Mouse (Mus musculus): ENCODE data around the gene Sepsecs. TPM values are rescaled to one million over a fixed set of nuclear protein-coding genes. Genes with fewer than 3 reads are reported as not detected.

Sepsecs gene
- total RNA-seq (2015; ENCODE audit: low replicate concordance) (8.3 and 15.5 TPM in 2 replicates), total RNA-seq (2017; ENCODE audit: low replicate concordance) (10.1 and 27.7 TPM in 2 replicates)

GRCm38 (mm10) chr5:52669426-52670191, at the start of gene Sepsecs:
Gene Sepsecs (minus strand): TSS chr5:52669708.
- ATAC-seq (replicated peaks; ENCODE audit: low FRiP score, poor library complexity, severe bottlenecking), result peak; percentile 96

DNA sequence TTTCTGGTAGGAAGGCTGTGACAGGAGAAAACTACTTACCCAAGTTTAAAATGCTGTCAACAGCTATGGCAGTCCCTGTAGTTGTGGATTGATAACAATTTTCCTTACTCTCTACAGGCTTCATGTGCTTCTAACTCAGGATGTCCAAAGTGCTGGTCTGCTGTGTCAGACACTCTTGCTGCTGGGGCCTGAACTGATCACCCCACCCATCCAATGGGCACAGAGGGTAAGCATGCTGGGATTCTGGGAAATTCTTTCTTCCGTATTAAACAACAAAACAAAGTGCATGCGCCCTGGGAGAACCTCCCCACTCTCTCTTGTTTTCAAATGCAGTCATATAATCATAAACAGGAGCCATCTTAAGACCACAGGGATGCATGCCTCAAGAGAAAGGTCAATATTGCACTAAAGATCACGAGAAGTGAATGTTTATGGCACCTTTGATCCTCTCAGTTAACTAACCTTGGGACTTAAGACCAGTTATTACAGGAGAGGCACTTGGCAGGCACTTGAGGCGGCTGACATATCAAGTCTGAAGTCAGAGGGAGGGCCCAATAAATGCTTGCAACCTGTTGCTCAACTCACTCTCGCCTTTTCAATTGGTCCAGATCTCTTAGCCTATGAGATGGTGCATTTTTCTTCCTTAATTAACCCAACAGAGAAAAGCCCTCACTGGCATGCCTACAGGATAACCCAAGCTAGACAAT, 47.4 kb upstream of the Sepsecs start:
- ATAC-seq (replicated peaks; ENCODE audit: low FRiP score, poor library complexity, severe bottlenecking), result no peak

- peak; percentile 100 for ATAC-seq (replicated peaks; ENCODE audit: low FRiP score, poor library complexity, severe bottlenecking)
Observed at GRCm38 (mm10) chr5:52712704-52713103, 43.2 kb upstream of the Sepsecs start.

GRCm38 (mm10) chr5:52704562-52704961, 35.1 kb upstream of the Sepsecs start:
- ATAC-seq (replicated peaks; ENCODE audit: low FRiP score, poor library complexity, severe bottlenecking), result peak; percentile 52; the same call in 1 of the 2 replicates

DNA sequence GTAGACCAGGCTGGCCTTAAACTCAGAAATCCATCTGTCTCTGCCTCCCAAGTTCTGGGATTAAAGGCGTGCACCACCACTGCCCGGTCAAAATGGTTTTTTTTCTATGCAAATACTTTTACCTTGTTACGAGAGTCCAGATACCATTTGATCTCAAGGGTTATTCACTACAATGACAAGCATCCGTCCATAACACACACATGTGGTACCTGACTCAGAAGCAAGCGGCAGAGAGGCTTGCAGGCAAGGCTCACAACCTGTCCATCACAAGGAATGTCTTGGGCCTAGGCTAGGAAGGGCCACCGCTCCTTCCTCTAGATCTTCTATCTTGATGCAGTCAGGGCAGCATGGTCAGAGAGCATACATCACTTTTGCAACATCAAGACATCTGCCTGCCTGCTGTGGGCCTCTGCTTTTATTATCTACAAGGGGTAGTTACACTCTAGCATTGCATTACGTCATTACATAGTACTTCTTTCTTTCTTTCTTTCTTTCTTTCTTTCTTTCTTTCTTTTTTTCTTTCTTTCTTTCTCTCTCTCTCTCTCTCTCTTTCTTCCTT, 28.5 kb upstream of the Sepsecs start:
- peak; percentile 79 for ATAC-seq (replicated peaks; ENCODE audit: low FRiP score, poor library complexity, severe bottlenecking)

DNA sequence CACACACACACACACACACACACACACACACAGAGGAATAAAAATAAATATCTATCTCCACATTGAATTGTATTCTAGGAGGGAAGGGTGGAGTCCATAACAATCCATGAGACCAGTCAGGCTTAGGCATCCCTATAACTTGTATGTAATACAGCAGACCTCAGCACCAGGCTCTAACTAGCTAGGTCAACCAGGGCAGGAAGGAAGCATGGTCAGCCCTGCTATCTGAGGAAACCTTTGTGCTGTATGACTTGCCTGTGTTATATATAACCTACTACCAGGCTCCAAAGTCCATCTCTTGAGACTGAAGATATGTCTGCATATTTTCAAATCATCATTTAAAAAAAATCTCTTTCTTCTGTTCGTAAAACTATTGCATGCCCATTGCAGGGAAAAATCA, 27.8 kb upstream of the Sepsecs start:
- ATAC-seq (replicated peaks; ENCODE audit: low FRiP score, poor library complexity, severe bottlenecking), result no peak

DNA sequence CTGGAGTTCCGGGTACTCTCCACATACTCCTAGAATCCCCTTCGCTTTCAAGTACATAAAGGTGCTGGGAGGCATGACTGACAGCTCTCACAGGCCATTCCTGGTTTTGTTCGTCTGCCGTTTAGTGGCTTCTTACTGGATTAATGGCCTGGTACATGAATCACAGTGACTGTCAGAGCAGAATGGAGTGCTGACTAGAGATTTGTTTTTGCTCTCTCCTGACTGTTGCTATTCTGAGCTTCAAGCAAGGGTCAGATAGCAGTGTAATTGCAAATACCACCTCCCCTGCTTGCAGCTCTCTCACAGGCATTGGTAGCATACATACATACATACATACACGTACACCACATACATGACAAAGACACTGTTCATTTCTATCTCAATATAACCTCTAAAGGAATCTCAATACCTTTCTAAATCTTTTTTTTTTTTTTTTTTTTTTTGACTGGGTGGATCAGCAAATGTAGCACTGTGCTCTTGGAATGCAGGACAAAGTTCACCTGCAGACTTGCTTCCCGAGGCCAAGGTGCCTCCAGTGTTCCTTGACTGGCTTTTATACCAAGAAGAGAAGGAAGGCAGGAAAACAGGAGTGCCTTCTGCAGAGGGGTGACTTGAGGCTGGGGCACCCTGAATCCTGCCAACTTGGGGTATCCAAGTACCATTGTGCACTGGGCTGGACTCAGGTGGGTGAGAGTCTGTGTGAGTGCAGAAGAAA, 18.4 kb upstream of the Sepsecs start:
- no peak for ATAC-seq (replicated peaks; ENCODE audit: low FRiP score, poor library complexity, severe bottlenecking)

DNA sequence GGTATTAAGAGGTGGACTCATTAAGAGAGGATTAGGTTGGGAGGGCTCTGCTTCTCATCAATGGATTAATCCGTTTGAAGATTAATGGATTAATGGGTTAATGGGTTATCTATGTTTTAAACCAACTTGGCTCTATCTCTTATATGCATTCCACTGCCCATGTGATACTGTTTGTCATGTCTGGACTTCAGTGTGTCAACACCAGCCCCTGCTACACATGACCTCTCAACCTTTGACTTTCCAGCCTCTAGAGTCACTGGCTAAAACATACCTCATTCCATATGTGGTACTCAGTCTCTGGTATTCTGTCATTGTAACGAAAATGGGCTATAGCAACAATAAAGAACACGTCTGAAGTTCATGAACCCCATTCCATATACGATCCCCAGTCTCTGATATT, 11.6 kb upstream of the Sepsecs start:
- ATAC-seq (replicated peaks; ENCODE audit: low FRiP score, poor library complexity, severe bottlenecking), result no peak

GRCm38 (mm10) chr5:52680191-52680590, 10.7 kb upstream of the Sepsecs start:
- ATAC-seq (replicated peaks; ENCODE audit: low FRiP score, poor library complexity, severe bottlenecking), result no peak

GRCm38 (mm10) chr5:52678498-52679070, 9.1 kb upstream of the Sepsecs start:
- ATAC-seq (replicated peaks; ENCODE audit: low FRiP score, poor library complexity, severe bottlenecking), result no peak

DNA sequence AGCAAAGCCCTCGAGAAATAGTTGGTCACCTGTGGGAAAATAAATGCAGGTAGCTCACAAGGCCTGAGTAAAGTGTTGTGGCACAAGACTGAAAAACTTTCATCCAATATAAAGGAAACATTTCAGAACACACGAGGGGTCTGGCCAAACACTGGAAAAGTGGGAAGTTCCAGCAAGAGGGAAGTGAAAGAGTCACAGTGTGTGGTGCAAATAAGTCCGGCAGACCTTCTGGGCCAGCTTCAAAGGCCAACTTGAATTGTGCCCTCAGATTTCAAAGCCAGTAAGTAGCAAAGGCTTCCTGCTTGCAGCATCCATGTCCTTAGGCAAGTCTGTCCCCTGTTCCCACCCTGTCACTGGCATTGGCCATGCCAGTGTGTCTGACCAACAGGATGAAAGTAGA, 7.6 kb upstream of the Sepsecs start:
- ATAC-seq (replicated peaks; ENCODE audit: low FRiP score, poor library complexity, severe bottlenecking), result no peak

- no peak for ATAC-seq (replicated peaks; ENCODE audit: low FRiP score, poor library complexity, severe bottlenecking)
Observed at GRCm38 (mm10) chr5:52674384-52675069, 5.0 kb upstream of the Sepsecs start.

DNA sequence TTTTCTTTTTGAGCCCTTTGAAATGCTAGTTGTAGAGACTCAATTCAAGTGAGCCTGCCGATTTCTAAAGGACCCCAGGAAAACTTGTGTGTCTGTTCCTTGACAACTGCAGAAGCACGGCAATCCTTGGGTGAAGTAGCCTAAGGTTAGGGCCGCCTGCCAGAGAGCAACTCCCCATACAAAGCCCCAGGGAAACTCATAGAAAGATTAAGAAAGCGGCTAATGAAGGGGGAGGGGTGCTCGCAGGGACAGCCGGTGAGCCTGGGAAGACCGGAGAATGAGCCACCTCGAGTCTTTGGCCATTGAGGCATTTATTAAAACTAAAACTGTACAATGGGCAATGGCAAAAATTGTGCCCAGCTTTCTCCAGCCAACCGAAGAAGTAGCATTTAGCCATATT, 3.8 kb upstream of the Sepsecs start:
- ATAC-seq (replicated peaks; ENCODE audit: low FRiP score, poor library complexity, severe bottlenecking), result no peak

- ATAC-seq (replicated peaks; ENCODE audit: low FRiP score, poor library complexity, severe bottlenecking), result no peak
Observed at GRCm38 (mm10) chr5:52670745-52671144, 1.2 kb upstream of the Sepsecs start.

GRCm38 (mm10) chr5:52666766-52667165, 2.7 kb downstream of the Sepsecs start:
- ATAC-seq (replicated peaks; ENCODE audit: low FRiP score, poor library complexity, severe bottlenecking), result no peak

- no peak for ATAC-seq (replicated peaks; ENCODE audit: low FRiP score, poor library complexity, severe bottlenecking)
Observed at GRCm38 (mm10) chr5:52657957-52658356, 11.6 kb downstream of the Sepsecs start.

DNA sequence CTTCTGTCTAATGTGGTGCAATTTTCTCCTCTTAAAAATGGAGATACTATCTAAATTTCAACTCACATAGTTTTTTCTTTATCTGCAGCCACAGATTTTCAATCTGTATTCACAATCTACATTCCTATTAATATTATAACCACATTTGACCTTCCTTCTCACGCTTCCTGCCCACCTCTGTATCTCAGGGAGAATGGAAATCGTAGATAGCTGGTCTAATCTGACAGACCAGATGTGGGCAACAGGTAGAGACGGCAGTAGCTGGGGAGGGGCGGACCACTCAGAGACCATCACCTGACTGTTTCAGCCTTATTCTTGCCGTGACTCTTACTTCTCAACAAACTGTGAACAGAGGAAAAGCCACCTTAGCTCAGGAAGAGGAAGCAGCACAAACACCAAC, 12.2 kb downstream of the Sepsecs start:
- no peak for ATAC-seq (replicated peaks; ENCODE audit: low FRiP score, poor library complexity, severe bottlenecking)

DNA sequence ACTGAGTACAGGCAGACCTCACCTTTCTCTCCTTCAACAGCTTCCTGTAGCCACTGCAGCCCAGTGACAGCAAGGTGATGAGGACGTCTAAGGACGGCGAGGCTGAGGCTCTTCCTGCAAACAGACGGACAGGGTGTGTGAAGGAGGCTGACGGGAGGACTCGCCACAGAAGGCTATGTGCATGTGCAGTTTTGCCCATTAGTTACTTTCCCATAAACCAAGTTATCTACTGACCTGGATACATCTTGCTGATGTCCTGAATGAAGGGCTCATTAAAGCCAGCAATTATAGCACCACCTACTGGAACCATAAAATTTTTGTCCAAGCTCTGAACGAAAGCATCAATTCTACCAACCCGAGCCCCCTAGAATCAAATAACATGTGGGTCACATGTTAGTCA, 13.5 kb downstream of the Sepsecs start:
- ATAC-seq (replicated peaks; ENCODE audit: low FRiP score, poor library complexity, severe bottlenecking), result peak; percentile 25; the same call in 1 of the 2 replicates

DNA sequence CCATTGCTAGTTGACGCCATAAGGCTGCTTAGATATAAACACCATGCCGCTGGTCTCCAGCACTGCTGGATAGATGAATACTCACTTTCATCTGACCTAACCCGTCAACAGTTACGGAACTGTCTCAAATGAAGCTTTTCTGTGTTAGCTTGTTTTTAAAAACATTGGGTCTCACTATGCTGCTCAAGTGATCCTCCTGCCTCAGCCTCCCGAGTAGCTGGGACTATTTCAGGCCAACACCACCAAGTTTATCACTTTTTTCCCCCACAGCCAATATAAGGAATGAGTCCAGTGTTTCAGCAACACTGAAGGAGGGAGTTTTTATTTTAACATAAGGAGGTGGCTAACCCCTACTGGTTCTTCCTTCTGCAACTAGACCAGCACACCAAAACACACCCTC, 14.5 kb downstream of the Sepsecs start:
- ATAC-seq (replicated peaks; ENCODE audit: low FRiP score, poor library complexity, severe bottlenecking), result no peak

All from erythroid progenitor cell, adult 5-6 weeks (primary cell).